Mouse (Mus musculus) adipocyte (in vitro differentiated cells): ENCODE data around the gene Krt8.

Experiments used
- DNase-seq: peaks from one replicate; pipeline ENCODE4 v3.0.0-alpha.2; 2016; ENCODE audit warnings: low spot score

The Krt8 gene

GRCm38 (mm10) chr15:102004189-102004588 is at the start of gene Krt8:
TSS of gene Krt8 (minus strand) at chr15:102004482.
- no peak for DNase-seq

GRCm38 (mm10) chr15:102051920-102052683 is 47.8 kb upstream of the Krt8 start:
- no peak for DNase-seq

- peak; percentile 89 for DNase-seq
Measured at GRCm38 (mm10) chr15:102049871-102050270, 45.6 kb upstream of the Krt8 start.

GRCm38 (mm10) chr15:102048006-102048405 is 43.7 kb upstream of the Krt8 start:
- peak; percentile 84 for DNase-seq

- DNase-seq: no peak
Measured at GRCm38 (mm10) chr15:102045691-102046090, 41.4 kb upstream of the Krt8 start.

GRCm38 (mm10) chr15:102044745-102045144 is 40.5 kb upstream of the Krt8 start:
- no peak for DNase-seq

- no peak for DNase-seq
Measured at GRCm38 (mm10) chr15:102041951-102042350, 37.7 kb upstream of the Krt8 start.

- DNase-seq: no peak
Measured at GRCm38 (mm10) chr15:102040277-102040676, 36.0 kb upstream of the Krt8 start.

GRCm38 (mm10) chr15:102034121-102035053 is 30.1 kb upstream of the Krt8 start:
- DNase-seq: no peak

GRCm38 (mm10) chr15:102028040-102028439 is 23.8 kb upstream of the Krt8 start, which contains the start of gene Krt18:
TSS of gene Krt18 (plus strand) at chr15:102028180.
- no peak for DNase-seq

GRCm38 (mm10) chr15:102026430-102026829 is 22.1 kb upstream of the Krt8 start:
- DNase-seq: no peak

GRCm38 (mm10) chr15:102025136-102025872 is 21.0 kb upstream of the Krt8 start:
- no peak for DNase-seq

- DNase-seq: peak; percentile 84
Measured at GRCm38 (mm10) chr15:102023888-102024287, 19.6 kb upstream of the Krt8 start.

GRCm38 (mm10) chr15:102022481-102022880 is 18.2 kb upstream of the Krt8 start:
- peak; percentile 81 for DNase-seq

- DNase-seq: peak; percentile 75
Measured at GRCm38 (mm10) chr15:102017918-102018463, 13.7 kb upstream of the Krt8 start.

GRCm38 (mm10) chr15:102016787-102017186 is 12.5 kb upstream of the Krt8 start:
- no peak for DNase-seq

GRCm38 (mm10) chr15:102016096-102016495 is 11.8 kb upstream of the Krt8 start:
- DNase-seq: no peak

GRCm38 (mm10) chr15:102014848-102015247 is 10.6 kb upstream of the Krt8 start:
- DNase-seq: no peak

GRCm38 (mm10) chr15:102013651-102014050 is 9.4 kb upstream of the Krt8 start:
- DNase-seq: peak; percentile 76

- no peak for DNase-seq
Measured at GRCm38 (mm10) chr15:102012260-102012765, 8.0 kb upstream of the Krt8 start.

- DNase-seq: peak; percentile 73
Measured at GRCm38 (mm10) chr15:102010569-102011245, 6.4 kb upstream of the Krt8 start.
